Mouse (Mus musculus): ENCODE data around the gene Bcl6b. TPM values are rescaled to one million over a fixed set of nuclear protein-coding genes. Genes with fewer than 3 reads are reported as not detected.
A peak's percentile ranks its signal among the peaks of the same experiment; 100 is the strongest.

Bcl6b gene
- polyA plus RNA-seq, 1 experiment, result 0.70 TPM

DNA sequence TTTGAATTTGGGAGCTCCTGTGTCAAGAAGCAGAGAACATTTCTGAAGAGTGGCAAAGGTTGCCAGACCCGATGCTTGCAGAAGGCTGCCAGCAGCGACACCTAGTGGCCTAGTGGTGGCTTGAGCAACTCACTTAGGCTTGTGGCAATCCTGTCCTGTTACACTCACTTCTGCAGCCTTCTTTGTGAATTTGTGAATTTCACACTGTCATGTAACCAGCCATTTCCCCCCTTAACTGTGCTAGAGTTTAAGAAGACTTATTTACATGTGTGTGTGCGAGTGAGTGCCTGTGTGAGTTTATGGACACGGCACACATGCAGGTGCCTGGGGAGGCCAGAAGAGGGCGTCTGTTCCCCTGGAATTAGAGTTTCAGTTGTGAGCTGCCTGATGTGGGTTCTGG, 27.9 kb downstream of the Bcl6b start:
- no peak overlapping the region for H3K4me3 ChIP-seq (ENCODE audit: insufficient read depth, low read length)
- no peak overlapping the region for H3K27ac ChIP-seq (ENCODE audit: insufficient read depth, low read depth, low read length)
- TF ChIP-seq POLR2A (IDR thresholded peaks at IDR 0.05; ENCODE audit: borderline replicate concordance, low read depth, low read length) (no peak), CTCF (IDR thresholded peaks at IDR 0.05; ENCODE audit: low read depth, low read length) (peak; percentile 93)
- peaks cover 36% of the 10 kb centered on the region for H3K4me1 ChIP-seq (ENCODE audit: control insufficient read depth, insufficient read depth, low read length)

DNA sequence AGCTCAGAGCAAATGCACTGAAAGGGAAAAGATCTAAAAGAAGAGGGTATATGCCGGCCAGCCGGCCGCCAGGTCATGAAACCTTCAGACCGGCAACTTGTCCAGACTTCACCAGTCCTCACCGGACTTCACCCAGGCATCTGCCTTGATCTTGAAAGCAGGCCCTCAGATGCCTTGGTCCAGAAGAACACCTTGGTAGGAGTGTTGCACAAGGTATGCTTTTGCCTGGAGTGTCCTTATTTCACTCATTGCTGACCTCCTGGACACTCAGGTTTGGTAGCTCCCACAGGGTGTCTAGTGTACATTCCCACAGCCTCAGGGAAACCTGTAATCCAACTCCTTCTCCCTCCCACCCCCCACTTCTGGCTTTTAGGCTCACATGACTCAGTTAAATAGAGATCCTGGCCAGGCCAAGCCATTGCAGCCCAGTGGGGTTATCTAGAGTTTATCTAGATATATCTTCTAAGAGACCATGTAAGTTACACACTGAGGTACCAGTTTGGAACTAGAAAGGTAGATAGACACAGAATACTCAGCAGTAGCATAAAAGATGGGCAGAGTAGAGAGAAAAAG, 29.5 kb downstream of the Bcl6b start:
- Histone ChIP-seq H3K4me1 (ENCODE audit: control insufficient read depth, insufficient read depth, low read length) (peaks cover 44% of the 10 kb centered on the region), H3K4me3 (ENCODE audit: insufficient read depth, low read length) (no peak overlapping the region), H3K27ac (ENCODE audit: insufficient read depth, low read depth, low read length) (no peak overlapping the region)
- TF ChIP-seq CTCF (IDR thresholded peaks at IDR 0.05; ENCODE audit: low read depth, low read length), result no peak

DNA sequence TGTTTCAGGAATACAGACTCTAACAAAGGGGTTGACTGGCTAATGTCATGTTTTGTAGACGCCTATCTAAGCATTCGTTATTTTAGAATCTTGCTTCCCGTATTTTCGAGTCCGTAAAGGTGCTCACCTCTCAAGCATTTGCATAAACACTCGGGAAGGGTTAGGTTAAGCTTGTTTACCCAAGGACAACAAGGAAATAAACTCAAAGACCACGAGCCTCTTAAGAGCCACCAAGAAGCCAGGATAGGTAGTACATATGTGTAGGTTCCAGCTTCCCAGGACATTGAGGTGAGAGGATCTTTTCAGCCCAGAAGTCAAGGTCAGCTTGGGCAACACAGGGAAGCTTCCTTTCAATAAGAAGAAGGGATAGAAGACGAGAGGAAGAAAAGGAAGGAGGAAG, 30.5 kb downstream of the Bcl6b start:
- H3K27ac ChIP-seq (ENCODE audit: insufficient read depth, low read depth, low read length), result no peak overlapping the region

GRCm38 (mm10) chr11:70198332-70198731, 31.3 kb downstream of the Bcl6b start:
- TF ChIP-seq POLR2A (IDR thresholded peaks at IDR 0.05; ENCODE audit: borderline replicate concordance, low read depth, low read length), result no peak
- TF ChIP-seq CTCF (IDR thresholded peaks at IDR 0.05; ENCODE audit: low read depth, low read length), result no peak
- H3K27ac ChIP-seq (ENCODE audit: insufficient read depth, low read depth, low read length), result peak overlapping the region; percentile 11; the same call in 1 of the 2 replicates

More for the DNA sequence above, 30.5 kb downstream of the Bcl6b start:
- peaks cover 44% of the 10 kb centered on the region for H3K4me1 ChIP-seq (ENCODE audit: control insufficient read depth, insufficient read depth, low read length)
- no peak overlapping the region for H3K4me3 ChIP-seq (ENCODE audit: insufficient read depth, low read length)
- TF ChIP-seq CTCF (IDR thresholded peaks at IDR 0.05; ENCODE audit: low read depth, low read length) (no peak), POLR2A (IDR thresholded peaks at IDR 0.05; ENCODE audit: borderline replicate concordance, low read depth, low read length) (no peak)

DNA sequence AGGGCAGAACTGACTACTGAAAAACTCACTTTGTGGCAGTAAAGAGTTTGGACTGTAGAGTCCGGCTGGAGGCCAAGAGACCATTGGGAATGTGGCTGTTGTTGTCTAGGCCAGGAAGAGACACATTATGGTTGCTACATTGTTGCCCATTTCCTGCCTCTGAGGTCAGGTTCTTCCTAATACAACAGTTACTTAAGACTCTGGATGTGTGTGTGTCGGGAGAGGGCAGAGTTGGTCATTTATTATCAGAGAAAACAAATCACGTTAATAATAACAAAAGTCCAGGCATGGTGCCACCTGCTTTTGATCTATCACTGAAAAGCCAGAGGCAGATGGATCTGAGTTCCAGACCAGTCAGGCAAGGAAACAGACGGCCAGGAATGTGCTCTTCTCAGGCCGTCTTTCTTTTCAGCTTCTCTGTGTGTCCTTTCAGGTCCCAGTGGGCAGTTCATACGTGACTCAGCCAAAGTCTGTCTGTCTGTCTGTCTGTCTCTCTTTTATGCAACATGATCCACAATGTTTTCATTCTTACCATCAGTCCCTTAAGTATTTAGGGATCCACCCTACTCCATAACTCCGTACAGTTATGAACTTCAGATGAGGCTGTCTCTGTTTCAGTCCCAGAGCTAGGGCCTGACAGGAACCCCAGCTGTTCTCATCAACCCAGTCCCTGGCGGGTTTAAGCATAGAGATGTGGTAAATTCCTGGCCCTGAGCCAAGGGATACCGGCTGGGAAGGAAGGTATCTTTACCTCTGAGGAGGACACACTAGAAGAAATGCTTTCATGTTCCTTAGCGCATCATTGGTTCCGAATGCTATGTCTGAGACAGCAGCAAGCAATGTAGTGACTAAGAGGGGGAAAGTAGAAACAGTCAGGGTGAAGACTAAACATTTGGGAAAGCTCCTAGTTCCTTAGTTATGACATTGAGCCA, 36.0 kb downstream of the Bcl6b start:
- Histone ChIP-seq H3K4me3 (ENCODE audit: insufficient read depth, low read length) (no peak overlapping the region), H3K4me1 (ENCODE audit: control insufficient read depth, insufficient read depth, low read length) (peaks cover 60% of the 10 kb centered on the region), H3K27ac (ENCODE audit: insufficient read depth, low read depth, low read length) (no peak overlapping the region)
- no peak for TF ChIP-seq CTCF (IDR thresholded peaks at IDR 0.05; ENCODE audit: low read depth, low read length)

More at GRCm38 (mm10) chr11:70198332-70198731, 31.3 kb downstream of the Bcl6b start:
- peaks cover 50% of the 10 kb centered on the region for H3K4me1 ChIP-seq (ENCODE audit: control insufficient read depth, insufficient read depth, low read length)
- no peak overlapping the region for H3K4me3 ChIP-seq (ENCODE audit: insufficient read depth, low read length)

GRCm38 (mm10) chr11:70192157-70192556, 37.4 kb downstream of the Bcl6b start:
- Histone ChIP-seq H3K4me3 (ENCODE audit: insufficient read depth, low read length) (no peak overlapping the region), H3K4me1 (ENCODE audit: control insufficient read depth, insufficient read depth, low read length) (peaks cover 57% of the 10 kb centered on the region), H3K27ac (ENCODE audit: insufficient read depth, low read depth, low read length) (peak overlapping the region; percentile 83)
- TF ChIP-seq CTCF (IDR thresholded peaks at IDR 0.05; ENCODE audit: low read depth, low read length) (no peak), POLR2A (IDR thresholded peaks at IDR 0.05; ENCODE audit: borderline replicate concordance, low read depth, low read length) (no peak)

- H3K27ac ChIP-seq (ENCODE audit: insufficient read depth, low read depth, low read length), result peak overlapping the region; percentile 83
- H3K4me3 ChIP-seq (ENCODE audit: insufficient read depth, low read length), result no peak overlapping the region
- H3K4me1 ChIP-seq (ENCODE audit: control insufficient read depth, insufficient read depth, low read length), result peaks cover 58% of the 10 kb centered on the region
- TF ChIP-seq CTCF (IDR thresholded peaks at IDR 0.05; ENCODE audit: low read depth, low read length) (no peak), POLR2A (IDR thresholded peaks at IDR 0.05; ENCODE audit: borderline replicate concordance, low read depth, low read length) (no peak)
Observed at GRCm38 (mm10) chr11:70191188-70191587, 38.4 kb downstream of the Bcl6b start.

- TF ChIP-seq POLR2A (IDR thresholded peaks at IDR 0.05; ENCODE audit: borderline replicate concordance, low read depth, low read length) (no peak), CTCF (IDR thresholded peaks at IDR 0.05; ENCODE audit: low read depth, low read length) (no peak)
- Histone ChIP-seq H3K27ac (ENCODE audit: insufficient read depth, low read depth, low read length) (peak overlapping the region; percentile 87), H3K4me3 (ENCODE audit: insufficient read depth, low read length) (no peak overlapping the region), H3K4me1 (ENCODE audit: control insufficient read depth, insufficient read depth, low read length) (peaks cover 65% of the 10 kb centered on the region)
Observed at GRCm38 (mm10) chr11:70189319-70190134, 40.1 kb downstream of the Bcl6b start.

DNA sequence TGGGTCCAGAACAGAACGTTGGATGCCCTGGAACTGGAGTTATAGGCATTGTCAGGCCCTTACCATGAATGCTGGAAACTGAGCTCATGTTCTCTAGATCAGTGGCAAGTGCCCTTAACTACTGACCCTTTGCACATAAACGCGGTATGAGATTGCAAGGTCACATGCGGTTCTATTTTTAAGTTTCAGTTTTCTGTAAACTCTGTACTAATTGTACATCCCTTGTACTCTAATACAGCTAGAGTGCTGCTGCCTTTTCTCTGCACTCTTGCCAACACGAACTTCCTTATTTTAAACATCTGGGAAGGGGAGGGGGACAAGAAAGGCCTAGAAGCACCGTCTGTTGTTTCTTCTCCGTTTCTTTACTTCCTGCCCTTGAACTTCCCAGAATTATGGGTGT, 44.5 kb downstream of the Bcl6b start:
- TF ChIP-seq POLR2A (IDR thresholded peaks at IDR 0.05; ENCODE audit: borderline replicate concordance, low read depth, low read length) (no peak), CTCF (IDR thresholded peaks at IDR 0.05; ENCODE audit: low read depth, low read length) (no peak)
- no peak overlapping the region for H3K4me3 ChIP-seq (ENCODE audit: insufficient read depth, low read length)
- H3K4me1 ChIP-seq (ENCODE audit: control insufficient read depth, insufficient read depth, low read length), result peaks cover 54% of the 10 kb centered on the region
- H3K27ac ChIP-seq (ENCODE audit: insufficient read depth, low read depth, low read length), result peak overlapping the region; percentile 99
